Mouse (Mus musculus) urinary bladder, postnatal 25 days (tissue): ENCODE measurements around the gene Tmem80.

ENCODE experiments used
- DNase-seq: peaks from one replicate; pipeline ENCODE4 v3.0.0; 2022; ENCODE audit warnings: low spot score

Tmem80 gene

GRCm38 (mm10) chr7:141361510-141361909, 34.0 kb downstream of the Tmem80 start:
- DNase-seq = no peak

GRCm38 (mm10) chr7:141363106-141363751, 35.7 kb downstream of the Tmem80 start:
- peak; percentile 61 for DNase-seq

- DNase-seq = no peak
Measured at GRCm38 (mm10) chr7:141363752-141364125, 36.2 kb downstream of the Tmem80 start.

- no peak for DNase-seq
Measured at GRCm38 (mm10) chr7:141364349-141365048, 37.0 kb downstream of the Tmem80 start.

- DNase-seq = no peak
Measured at GRCm38 (mm10) chr7:141365049-141365445, 37.5 kb downstream of the Tmem80 start.

- no peak for DNase-seq
Measured at GRCm38 (mm10) chr7:141367358-141367757, 39.8 kb downstream of the Tmem80 start.

- DNase-seq = no peak
Measured at GRCm38 (mm10) chr7:141369918-141370317, 42.4 kb downstream of the Tmem80 start.

GRCm38 (mm10) chr7:141371942-141372595, 44.5 kb downstream of the Tmem80 start:
- no peak for DNase-seq

- no peak for DNase-seq
Measured at GRCm38 (mm10) chr7:141373611-141374010, 46.1 kb downstream of the Tmem80 start.

GRCm38 (mm10) chr7:141374399-141374798, 46.9 kb downstream of the Tmem80 start:
- DNase-seq = no peak

GRCm38 (mm10) chr7:141379584-141379983, 52.0 kb downstream of the Tmem80 start:
- no peak for DNase-seq

GRCm38 (mm10) chr7:141381068-141381835, 53.7 kb downstream of the Tmem80 start:
- no peak for DNase-seq
